Mouse (Mus musculus) cerebral cortex, adult 2 months (tissue): Measurements from ENCODE around the gene Ankrd36.

Source experiments
- WGBS: fragments of 180-500 bp; shearing (Covaris S2); methylation state at CpG from one replicate; pipeline ENCODE4 v1.1.7; 2018; 5-methylcytosine and 5-hydroxymethylcytosine counted together

Gene Ankrd36

DNA sequence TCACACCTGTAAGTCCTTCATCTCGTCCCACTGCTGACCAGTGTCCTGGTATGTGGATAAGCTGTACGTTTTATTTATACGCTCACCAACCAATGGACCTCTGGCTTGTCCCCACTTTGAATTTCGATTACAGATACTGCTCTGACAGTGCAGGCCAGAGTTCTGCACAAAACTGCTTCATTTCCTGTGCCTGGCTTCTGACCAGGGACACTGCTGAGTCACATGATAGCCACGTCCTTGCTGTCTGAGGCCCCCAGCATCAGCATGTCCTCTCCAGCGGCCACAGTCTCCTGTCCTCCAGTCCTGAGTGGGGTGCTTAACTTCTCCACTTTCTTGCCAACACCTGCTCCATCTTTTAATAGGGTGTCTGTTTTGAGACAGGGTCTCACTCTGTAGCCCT, 113.1 kb downstream of the Ankrd36 start:
- 66% methylated on average over 6 of the region's 6 CpGs for WGBS

DNA sequence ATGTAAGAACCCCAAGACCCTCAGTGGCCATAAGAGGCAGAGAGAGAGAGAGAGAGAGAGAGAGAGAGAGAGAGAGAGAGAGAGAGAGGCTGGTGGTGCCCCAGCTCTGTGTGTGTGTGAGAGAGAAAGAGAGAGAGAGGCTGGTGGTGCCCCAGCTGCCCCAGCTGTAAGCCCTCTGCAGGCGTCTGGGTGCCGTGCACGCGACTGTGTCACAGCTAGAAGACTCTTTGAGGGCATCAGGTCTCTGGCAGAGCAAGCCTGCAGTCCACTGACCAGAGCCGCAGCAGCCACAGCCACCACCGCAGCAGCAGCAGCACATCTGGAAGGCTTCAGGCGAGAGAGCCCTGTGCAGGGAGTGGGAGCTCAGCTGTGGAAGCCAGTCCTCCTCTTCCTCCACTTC, 114.8 kb downstream of the Ankrd36 start:
- 51% methylated on average over 7 of the region's 7 CpGs for WGBS

DNA sequence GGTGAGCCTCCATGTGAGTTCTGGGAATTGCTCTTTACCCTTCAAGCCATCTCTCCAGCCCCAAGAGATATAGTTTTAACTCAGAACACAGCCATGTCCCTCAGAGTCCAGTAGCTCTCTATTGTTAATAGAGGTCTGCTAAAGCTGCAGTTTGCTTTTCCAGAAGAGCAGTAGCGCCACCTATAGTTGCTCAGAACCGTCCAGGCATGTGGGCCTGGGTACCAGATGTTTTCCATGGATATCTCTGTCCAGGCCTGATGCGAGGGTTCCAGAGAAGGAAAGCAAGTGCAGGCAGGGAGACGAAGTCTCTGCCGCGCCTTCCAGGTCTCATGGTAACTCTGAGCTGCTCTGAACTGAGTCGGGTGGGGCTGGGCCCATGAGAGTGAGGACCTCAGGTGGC, 122.3 kb downstream of the Ankrd36 start:
- 51% methylated on average over 7 of the region's 7 CpGs for WGBS

DNA sequence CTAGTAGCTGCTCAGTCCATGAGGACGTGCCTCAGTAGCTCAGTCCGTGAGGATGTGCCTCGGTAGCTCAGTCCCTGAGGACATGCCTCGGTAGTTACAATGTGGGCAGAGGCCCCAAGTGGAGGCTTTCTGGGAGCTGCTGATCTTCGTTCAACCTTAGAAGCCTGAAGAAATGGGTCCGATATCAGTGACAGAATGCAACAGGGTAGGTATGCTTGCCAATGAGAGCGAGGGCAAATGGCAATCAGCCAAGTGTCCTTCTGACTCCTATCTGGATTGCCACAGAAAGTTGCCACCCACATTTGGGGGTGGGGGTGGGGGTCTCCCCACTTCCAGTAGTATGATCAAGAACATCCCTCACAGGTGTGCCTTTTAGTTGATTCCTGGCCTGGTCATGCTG, 131.3 kb downstream of the Ankrd36 start:
- 90% methylated on average over 7 of the region's 7 CpGs for WGBS

DNA sequence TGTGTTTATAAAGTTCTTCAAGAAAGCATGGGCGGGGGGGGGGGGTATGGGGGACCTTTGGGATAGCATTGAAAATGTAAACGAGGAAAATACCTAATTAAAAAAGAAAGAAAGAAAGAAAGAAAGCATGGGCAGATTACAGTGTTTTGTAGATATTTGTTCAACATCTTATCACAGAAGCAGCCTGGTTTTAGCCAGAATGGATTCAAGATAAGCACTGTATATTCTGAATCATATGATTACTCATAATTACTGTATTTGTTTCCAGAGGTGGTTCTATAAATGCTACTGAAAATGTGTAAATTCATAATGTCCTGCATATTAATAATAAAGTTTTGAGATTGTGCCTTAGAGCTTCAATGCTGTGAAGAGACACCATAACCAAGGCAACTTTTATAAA, 131.8 kb downstream of the Ankrd36 start:
- WGBS: 50% methylated on average over 2 of the region's 2 CpGs

DNA sequence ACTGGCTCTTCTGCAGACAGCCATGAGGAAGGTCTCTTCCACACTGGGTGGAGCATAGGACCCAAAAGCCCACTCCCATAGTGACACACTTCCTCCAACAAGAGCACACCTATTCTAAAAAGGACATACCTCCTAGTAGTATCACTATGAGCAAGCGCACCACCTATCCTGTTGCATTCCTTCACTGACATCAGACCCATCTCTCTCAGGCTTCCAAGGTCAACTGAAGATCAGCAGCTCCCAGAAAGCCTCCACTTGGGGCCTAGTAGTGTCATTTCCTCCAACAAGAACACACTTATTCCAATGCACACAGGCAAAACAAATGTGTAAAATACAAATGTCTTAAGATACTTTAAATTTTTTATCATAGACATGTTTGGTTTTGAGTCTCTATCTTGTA, 132.3 kb downstream of the Ankrd36 start:
- 100% methylated on average over 1 of the region's 1 CpGs for WGBS

DNA sequence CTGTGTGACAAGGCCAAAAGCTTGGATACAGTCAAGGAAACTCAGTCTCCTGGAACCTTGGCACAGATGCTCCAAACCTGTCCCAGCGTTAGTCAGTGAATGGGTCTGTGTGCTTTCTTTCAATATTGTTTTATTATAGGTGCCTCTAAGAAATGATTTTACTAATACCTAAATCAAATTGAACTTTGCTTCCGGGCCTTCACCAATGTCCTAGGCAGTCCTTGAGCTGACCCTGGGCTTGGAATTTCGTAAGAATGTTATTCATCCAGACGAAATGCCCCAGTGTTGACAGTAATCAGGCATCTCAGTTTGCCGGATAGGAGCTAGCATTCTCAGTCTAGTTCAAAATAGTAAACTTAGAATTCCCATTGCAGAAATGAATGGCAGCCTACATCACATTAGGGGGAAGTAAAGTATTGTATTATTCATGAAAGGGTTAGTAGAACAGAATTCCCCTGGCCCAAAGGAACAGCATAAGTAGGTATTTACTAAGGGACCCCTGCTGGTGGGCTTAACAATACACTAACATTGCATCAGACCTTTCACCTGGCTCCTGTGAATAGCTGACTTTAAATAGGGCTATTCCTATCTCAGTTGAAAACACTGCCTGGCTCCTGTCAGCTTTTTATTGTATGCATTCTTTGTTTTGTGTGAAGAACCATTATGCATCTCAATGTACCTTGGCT, 132.9 kb downstream of the Ankrd36 start:
- WGBS: 70% methylated on average over 5 of the region's 5 CpGs

DNA sequence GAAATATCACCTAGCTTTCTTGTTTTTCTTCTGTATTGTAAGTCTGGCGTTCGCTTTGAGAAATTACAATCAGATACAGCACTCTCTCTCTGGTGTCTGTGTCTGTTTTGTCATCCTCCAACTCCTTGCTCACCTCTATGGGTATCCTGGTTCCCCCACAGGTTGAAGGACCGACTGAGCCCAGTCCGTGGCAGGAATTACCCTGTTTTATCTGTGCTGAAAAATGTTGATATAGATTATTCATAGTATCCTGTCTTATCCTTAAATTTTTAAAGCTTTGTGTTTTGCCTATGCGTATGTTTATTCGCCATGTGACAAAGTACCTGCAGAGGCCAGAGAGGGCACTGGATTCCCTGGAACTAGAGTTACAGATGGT, 133.5 kb downstream of the Ankrd36 start:
- 92% methylated on average over 6 of the region's 6 CpGs for WGBS

DNA sequence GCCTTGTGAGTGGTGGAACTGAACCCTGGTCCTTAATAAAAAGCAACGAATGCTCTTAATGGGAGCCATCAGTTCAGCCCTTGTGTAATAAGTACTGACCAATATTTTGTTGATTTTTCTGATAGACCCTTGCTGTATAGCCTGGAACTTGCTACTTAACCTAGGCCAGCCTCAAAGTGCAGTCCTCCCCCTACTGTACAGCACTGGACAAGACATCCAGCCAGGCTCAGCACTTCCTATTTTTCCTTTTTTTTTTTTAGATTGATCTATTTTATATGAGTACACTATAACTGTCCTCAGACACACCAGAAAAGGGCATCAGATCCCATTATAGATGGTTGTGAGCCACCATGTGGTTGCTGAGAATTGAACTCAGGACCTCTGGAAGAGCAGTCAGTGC, 133.9 kb downstream of the Ankrd36 start:
- WGBS: 91% methylated on average over 1 of the region's 1 CpGs

DNA sequence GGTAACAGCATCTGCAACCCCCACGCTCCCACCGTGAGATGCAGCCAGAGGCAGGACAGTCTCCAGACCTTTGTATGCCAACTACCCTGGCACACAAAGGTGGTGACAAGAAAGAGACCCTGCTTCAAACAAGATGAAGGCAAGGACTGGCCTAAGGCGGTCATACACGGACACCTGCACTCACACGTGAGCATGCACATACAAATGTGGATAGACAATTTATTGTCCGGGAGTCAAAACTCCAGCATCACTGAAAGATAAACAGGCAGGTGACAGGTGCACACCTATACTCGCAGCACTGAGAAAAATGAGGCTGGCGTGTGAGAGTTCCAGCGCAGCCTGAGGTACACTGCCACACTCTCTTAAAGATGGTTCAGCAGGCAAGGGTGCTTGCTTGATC, 136.5 kb downstream of the Ankrd36 start:
- WGBS: 84% methylated on average over 9 of the region's 9 CpGs

DNA sequence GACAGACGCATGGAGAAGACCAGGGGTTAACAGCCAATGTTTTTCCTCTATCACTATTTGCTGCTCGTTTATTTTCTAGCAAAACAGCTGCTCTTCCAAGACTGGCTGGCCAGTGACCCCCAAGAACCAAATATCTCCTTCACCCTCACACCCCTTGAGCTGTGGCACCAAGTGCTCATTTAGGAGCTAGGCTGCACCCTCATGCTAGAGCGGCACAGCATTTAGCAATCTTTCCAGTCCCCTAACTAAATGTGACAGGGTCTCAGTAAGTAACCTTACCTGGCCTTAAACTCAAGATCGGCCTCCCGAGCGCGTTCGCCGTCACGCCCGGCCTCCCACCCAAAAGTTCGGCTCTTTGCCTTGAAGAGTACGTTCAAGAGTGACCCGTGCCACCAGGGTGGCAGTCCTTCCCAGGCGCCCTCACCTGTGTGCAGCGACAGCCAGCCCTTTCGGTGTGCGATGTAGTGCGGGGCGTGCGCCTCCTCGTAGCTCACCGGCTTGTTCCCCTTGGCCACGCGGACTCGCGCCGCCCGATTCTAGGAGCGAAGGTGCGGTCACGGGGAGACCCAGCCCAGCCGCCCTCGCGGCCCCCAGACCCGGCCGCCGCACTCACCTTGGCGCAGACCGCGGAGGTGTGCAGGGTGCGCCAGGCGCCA, 137.5 kb downstream of the Ankrd36 start:
- under 1% methylated on average over 43 of the region's 43 CpGs for WGBS

DNA sequence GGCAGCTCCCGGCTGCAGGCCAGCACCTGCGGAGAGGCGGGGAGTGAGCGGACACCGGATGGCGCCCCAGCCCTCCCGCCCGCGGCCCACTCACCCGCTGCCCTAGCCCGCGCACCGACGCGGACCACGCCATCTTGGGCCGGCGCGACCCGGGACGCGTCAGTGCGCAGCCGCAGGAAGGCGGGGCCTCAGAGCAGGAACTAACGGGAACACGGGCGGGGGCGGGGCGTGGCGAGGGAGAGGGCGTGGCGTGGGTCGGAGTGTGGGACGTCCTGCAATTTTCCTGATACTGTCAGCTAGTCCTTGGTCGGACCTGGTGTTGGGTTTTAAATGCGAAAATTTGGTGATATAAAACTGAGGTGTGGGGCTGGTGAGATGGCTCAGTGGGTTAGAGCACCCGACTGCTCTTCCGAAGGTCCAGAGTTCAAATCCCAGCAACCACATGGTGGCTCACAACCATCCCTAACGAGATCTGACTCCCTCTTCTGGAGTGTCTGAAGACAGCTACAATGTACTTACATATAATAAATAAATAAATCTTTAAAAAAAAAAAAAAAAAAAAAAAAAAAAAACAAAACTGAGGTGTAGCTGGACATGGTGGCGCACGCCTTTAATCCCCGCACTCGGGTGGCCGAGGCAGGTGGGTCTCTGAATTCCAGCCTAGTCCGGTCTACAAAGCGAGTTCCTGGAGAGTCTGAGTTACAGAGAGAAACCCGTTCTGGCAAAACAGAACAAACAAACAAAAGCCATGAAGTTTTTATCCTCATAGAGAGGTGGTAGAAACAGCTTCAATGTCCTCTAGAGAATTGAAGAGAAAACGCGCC, 138.3 kb downstream of the Ankrd36 start:
- WGBS: 17% methylated on average over 50 of the region's 50 CpGs

DNA sequence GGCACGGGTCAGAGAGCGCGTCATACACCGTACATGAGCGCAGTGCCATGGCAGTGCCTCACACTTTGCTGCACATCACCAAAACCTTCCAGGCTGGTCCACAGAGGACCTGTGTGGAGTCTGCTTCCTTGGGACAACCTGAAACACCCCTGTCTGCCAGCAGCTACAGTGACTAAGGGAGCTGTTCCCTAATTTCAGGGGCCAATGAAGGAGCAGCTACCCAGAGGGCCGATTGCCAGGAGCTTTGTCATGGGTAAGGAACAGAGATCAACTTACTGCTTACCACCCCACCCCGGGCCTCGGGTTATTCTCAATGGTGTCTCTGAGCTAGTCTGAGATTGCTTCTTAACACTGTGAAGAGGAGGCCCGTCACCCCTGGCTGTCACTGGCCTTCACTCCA, 145.7 kb downstream of the Ankrd36 start:
- 88% methylated on average over 9 of the region's 9 CpGs for WGBS

DNA sequence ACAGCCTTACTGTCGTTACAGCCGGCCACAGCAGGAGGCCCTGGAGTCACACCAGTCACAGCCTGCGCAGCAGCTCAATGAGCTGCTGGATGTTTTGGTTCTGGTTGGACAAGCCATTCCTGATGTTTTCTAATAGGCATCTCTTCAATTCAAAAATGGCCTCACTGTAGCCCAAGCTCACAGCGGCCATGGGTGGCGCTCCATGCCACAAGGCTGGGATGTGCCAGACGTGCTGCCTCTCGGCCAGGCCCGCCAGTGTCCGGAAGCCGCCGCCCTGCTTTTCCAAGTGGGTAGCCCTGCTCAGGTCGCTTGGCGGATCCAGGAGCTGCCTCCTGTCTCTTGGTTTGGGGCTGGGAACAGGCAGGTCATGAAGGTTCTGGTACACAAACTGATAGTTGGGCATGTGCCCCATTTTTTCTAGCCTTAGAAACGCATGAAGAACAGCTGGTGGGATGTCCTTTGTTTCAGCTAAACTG, 146.2 kb downstream of the Ankrd36 start, which contains the start of gene Mrps24:
TSS of gene Mrps24 (minus strand) at position 51 of the 476 bp plus-strand sequence.
- WGBS: 84% methylated on average over 14 of the region's 14 CpGs

DNA sequence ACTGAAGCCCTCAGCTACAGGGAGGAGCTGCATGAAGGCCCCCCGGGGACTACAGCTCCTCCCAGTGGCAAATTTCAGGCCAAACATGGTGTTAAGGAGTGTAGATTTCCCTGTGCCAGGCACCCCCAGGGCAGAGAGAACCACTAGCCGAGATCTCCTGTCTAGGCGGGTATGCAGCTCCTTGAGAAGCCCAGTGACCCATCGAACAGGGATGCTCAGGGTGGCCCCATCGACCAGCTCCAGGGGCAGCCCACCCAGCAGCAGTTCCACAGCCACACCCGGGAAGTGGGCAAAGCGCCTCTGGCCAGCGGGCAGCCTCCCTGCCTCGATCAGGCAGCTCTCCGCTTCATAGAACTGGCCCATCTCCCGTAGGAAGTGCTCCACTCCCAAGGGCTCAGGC, 146.8 kb downstream of the Ankrd36 start:
- 94% methylated on average over 11 of the region's 11 CpGs for WGBS

DNA sequence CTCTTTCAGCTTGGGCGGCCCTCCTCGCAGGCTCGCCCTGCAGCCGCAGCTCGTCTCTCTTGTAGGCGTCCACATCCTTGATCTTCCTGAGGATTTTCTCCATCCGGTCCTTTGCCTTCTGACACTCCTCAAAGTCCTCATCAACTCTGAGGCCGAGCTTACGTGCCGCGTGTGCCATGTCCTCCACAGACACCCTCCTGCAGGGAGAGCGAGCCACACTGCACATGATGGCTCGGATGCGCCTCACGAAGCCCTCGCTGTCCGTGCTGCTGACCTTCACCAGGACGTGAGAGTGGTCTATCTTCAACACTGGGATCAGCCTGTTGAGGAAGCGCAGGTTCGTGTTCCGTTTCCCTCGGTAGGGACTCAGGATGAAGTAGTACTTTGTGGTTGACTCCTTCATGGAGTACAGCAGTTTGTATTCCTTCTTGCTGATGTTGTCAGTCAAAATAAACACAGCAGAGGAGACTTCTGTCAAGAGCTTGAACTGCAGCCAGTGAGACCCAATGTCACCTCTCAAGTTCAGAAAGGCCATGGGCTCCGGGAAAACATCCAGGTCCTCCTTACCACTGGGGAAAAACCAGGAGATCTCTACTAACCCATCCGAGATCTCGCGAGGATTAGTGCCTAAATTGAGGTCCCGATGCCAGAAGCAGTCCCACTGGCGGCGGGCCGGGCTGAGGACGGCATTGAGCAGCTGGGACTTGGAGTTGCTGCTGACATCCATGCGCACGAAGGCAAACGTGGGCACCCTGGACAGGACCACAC, 147.6 kb downstream of the Ankrd36 start:
- WGBS: 91% methylated on average over 34 of the region's 34 CpGs

DNA sequence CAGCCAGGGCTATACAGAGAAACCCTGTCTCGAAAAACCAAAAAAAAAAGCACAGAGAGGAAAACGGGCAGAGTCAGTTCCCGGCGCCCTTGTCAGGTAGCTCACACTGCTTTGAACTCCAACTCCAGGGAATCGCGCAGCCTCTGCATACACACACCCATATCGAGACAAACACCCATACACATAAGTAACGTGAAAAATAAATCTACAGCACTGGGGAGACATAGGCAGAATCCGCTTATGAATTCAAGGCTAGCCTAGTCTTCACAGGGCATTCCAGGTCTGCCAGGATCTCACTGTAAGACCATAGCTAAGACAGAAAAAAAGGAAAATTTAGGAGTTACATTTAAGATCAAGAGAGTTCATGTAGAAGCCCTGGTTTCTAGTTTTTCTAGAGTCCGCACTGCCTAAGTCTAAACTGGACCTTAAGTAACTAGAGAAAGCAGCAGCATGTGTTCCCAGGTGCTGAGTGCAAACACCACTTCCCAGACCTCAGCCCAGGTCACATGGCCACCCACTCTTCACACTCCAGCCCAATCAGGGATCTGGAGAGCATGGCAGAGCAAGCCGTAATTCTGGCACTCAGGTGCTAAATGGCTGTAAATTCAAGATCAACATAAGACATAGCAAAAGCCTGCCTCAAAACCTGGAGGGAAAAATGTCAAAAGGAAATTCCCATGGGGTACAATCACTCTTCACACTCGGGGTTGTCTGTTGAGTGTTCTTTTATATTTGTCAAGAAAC, 149.3 kb downstream of the Ankrd36 start:
- 94% methylated on average over 12 of the region's 12 CpGs for WGBS

DNA sequence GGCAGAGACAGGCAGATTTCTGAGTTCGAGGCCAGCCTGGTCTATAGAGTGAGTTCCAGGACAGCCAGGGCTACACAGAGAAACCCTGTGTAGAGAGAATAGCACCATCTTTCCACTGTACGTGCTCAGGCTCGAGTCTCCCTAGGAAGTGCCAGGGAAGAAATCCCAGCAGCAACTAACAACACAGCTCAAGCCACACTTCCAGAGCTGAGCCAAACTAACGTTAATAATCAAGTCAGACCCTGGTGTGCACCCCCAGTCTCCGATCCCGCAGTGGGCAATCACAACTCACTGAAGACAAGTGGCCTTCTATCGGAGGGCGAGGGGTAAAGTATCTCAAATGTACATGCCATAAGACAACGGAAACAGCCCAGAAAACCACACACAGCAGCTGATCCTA, 160.1 kb downstream of the Ankrd36 start:
- 76% methylated on average over 9 of the region's 9 CpGs for WGBS

DNA sequence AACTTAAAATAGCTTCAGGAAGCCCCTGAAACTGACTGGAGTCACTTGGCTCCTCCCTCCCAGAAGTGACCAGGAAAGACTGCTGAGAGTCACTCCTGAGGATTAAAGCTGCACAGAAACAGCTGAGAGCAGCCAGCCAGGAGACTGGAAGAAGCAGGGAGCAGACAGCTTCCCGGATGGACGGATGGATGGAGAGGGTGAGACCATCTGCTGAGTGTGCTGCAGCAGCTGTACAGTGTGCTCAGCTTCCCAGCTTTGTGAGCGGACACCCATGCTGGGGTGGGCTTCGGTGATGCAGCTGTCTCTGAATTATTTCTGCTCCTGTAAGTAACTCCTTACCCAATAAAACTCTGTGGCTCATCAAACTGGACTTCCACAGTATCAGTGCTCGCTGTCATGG, 162.9 kb downstream of the Ankrd36 start:
- WGBS: 36% methylated on average over 5 of the region's 5 CpGs

DNA sequence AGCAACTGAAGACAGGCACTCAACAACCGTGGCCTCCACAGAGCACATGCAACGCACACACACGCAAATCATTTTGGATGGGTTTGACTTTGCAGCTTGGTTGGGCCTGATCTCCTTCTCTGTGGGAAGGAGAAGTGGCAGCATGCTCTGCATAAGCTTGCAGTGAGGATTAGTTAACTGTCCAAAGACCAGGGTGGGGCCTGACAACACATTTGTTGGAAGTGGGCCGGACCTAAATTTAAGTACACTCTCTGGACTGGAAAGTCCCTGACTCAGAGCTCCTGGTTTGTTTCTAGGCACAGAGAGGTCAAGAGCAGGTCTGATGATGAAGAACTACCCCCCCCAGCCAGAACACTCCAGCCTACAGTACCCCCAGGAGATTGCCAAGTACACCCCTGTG, 164.8 kb downstream of the Ankrd36 start:
- WGBS: 83% methylated on average over 4 of the region's 4 CpGs

DNA sequence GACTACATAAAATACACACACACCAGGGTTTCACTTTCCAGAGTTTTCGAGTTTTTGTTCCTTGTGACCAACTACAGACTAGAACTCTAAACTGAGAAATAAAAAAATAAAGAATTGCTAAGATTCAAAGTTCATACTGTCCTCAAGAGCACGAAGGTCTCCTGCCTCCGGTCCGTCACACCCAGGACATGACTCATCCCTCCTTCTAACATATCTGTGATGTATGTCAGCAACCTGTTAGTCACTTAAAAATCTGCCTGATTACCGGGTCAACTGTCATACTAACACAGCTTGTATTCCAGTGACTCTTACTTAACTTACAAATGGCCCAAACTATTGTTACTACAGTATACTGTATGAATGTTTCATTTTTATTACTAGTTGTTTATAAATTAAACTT, 167.7 kb downstream of the Ankrd36 start:
- 67% methylated on average over 5 of the region's 5 CpGs for WGBS
